Mouse (Mus musculus): ENCODE results near the gene Unc13d.

DNA sequence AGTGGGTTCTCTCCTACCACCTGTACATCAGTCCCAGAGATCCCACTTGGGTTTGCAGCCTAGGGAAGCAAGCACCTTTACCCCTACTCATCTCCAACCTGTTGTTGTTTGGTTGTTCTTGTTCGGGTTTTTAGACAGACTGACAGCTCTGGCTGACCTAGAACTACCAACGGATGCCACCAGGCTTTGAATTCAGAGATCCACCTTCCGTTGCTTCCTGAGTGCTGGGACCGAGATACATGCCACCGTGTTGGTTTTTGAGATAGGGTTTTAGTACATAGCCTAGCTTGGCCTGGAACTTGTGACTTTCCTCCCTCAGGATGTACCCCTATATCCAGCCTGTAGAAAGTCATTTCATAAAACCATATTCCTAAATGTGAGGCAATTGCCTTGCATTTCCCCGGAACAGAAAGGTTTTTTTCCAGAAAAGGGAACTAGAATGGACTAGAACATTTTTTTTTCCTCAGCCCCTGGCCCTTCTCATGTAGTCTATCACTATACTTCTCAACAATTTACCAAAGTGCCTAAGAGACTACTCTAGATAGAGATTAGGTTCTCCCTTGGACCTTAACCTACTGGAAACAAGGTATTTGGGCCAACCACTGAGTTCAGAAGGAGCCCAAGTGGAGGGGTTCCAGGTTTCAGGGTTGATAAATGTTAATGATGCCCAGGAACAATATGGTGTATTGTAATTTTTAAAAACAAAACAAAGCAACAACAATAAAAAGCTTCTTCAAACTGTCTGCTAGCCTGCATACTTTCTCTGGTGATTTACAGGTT is 48.5 kb downstream of the Unc13d start:
- TF ChIP-seq CTCF (IDR thresholded peaks at IDR 0.05; ENCODE audit: low read depth): no peak
- no peak for TF ChIP-seq EP300 (IDR thresholded peaks at IDR 0.05; ENCODE audit: low read depth)

Data from liver, postnatal 0 days (tissue).